Mouse (Mus musculus) spleen, postnatal 4 days (tissue): Measurements from ENCODE around the gene Kbtbd6.
"Not testable (repeated sequence)": the region's sequence is repeated elsewhere in the genome, so short reads cannot be mapped to it uniquely, and the experiment has no call there.

Source experiments
- DNase-seq, 2 experiments: peaks; one replicate each; pipeline ENCODE4 v3.0.0; 2022; ENCODE audit warnings: low spot score in 2 of 2

Gene Kbtbd6

GRCm38 (mm10) chr14:79451681-79452590 lies at the start of gene Kbtbd6:
Gene Kbtbd6 (plus strand): TSS chr14:79451835.
- peak; percentile 84 to 88 for DNase-seq

GRCm38 (mm10) chr14:79407641-79408040 lies 44.0 kb upstream of the Kbtbd6 start:
- DNase-seq: no peak

- peak in 1 of 2 experiments; percentile 30 for DNase-seq
Observed at GRCm38 (mm10) chr14:79409278-79409830, 42.3 kb upstream of the Kbtbd6 start.

GRCm38 (mm10) chr14:79410662-79411061 lies 41.0 kb upstream of the Kbtbd6 start:
- DNase-seq: peak in 1 of 2 experiments; percentile 38

- peak in 1 of 2 experiments; percentile 57 for DNase-seq
Observed at GRCm38 (mm10) chr14:79413121-79413520, 38.5 kb upstream of the Kbtbd6 start.

- peak in 1 of 2 experiments; percentile 54 for DNase-seq
Observed at GRCm38 (mm10) chr14:79420083-79420685, 31.5 kb upstream of the Kbtbd6 start.

- DNase-seq: peak; percentile 91 to 94
Observed at GRCm38 (mm10) chr14:79425979-79426729, 25.5 kb upstream of the Kbtbd6 start, which contains the start of gene Kbtbd7. Gene Kbtbd7 (plus strand): TSS chr14:79426511.

- not testable (repeated sequence) for DNase-seq
Observed at GRCm38 (mm10) chr14:79426730-79427365, 24.8 kb upstream of the Kbtbd6 start.

GRCm38 (mm10) chr14:79434068-79434467 lies 17.6 kb upstream of the Kbtbd6 start:
- no peak for DNase-seq

GRCm38 (mm10) chr14:79440655-79441054 lies 11.0 kb upstream of the Kbtbd6 start:
- DNase-seq: no peak

- DNase-seq: peak in 1 of 2 experiments; percentile 60
Observed at GRCm38 (mm10) chr14:79441441-79441840, 10.2 kb upstream of the Kbtbd6 start.

GRCm38 (mm10) chr14:79444601-79445000 lies 7.0 kb upstream of the Kbtbd6 start:
- no peak for DNase-seq

- DNase-seq: no peak
Observed at GRCm38 (mm10) chr14:79445055-79445620, 6.5 kb upstream of the Kbtbd6 start.

- not testable (repeated sequence) for DNase-seq
Observed at GRCm38 (mm10) chr14:79452591-79452934, 928 bp downstream of the Kbtbd6 start.

GRCm38 (mm10) chr14:79460401-79460800 lies 8.8 kb downstream of the Kbtbd6 start:
- DNase-seq: no peak

GRCm38 (mm10) chr14:79460988-79461387 lies 9.4 kb downstream of the Kbtbd6 start:
- DNase-seq: no peak

GRCm38 (mm10) chr14:79465623-79466022 lies 14.0 kb downstream of the Kbtbd6 start:
- DNase-seq: no peak

- peak in 1 of 2 experiments; percentile 72 for DNase-seq
Observed at GRCm38 (mm10) chr14:79467621-79468020, 16.0 kb downstream of the Kbtbd6 start.

GRCm38 (mm10) chr14:79473384-79473783 lies 21.7 kb downstream of the Kbtbd6 start:
- no peak for DNase-seq

GRCm38 (mm10) chr14:79480624-79481338 lies 29.1 kb downstream of the Kbtbd6 start, which contains the start of gene Elf1:
Gene Elf1 (plus strand): TSS chr14:79481194.
- peak; percentile 92 to 96 for DNase-seq
